Mouse (Mus musculus) left cerebral cortex, postnatal 10 days (tissue): ENCODE data around the gene Inca1. TPM values are rescaled to one million over a fixed set of nuclear protein-coding genes. Genes with fewer than 3 reads are reported as not detected.
A peak's percentile ranks its signal among the peaks of the same experiment; 100 is the strongest.

ENCODE experiments used
- DNase-seq, 2 experiments: peaks; one replicate each; pipeline ENCODE4 v3.0.0; 2021 to 2022; ENCODE audit warnings: low spot score in 2 of 2, mixed read lengths in 1 of 2; ENCODE audit errors: extremely low spot score in 1 of 2
- intact Hi-C: fragments of 180-260 bp; cut with DNase I; formaldehyde crosslinking; loops from one replicate; pipeline ENCODE4 v1.15.1; 2025
- total RNA-seq, 2 experiments: library from RNA; stranded (reverse); gene quantifications; 2 replicates each; pipeline ENCODE4 v1.2.3; 2021

Gene Inca1
- total RNA-seq: 1 to 10 TPM; 1.2 to 2.0 TPM

GRCm38 (mm10) chr11:70699722-70700556 is at the start of gene Inca1, which contains the start of gene Kif1c:
Inca1 (minus strand) TSS chr11:70700155.
Kif1c (plus strand) TSS chr11:70700548.
- intact Hi-C loops: loop anchor here (2.0 kb wide), 1 partner anchor 55 kb away; no protein-coding TSS in a partner anchor
- DNase-seq: peak; percentile 91 to 95

- intact Hi-C loops: no loop called here
- DNase-seq: no peak
These were observed 48.1 kb upstream of the Inca1 start for GRCm38 (mm10) chr11:70747876-70748545.

DNA sequence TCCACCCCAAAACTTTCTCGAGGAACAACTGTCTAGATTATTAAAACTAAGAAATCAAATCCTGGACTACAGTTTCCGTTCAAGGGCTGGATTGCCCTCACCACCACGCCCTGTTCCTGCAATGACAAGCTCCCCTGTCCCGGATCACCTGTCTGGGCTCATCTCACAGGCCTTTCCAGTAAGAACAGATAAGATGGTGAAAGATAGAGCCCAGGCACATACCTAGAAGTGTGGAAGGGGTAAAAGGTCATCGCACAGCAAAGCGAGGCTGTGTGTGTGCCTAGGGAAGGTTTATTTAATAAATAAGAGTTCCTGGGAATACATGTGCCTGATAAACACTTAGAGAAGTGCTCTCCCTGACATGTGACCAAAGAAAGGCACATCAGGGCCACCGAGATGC is 45.7 kb upstream of the Inca1 start:
- DNase-seq: no peak
- intact Hi-C loops: no loop called here

DNA sequence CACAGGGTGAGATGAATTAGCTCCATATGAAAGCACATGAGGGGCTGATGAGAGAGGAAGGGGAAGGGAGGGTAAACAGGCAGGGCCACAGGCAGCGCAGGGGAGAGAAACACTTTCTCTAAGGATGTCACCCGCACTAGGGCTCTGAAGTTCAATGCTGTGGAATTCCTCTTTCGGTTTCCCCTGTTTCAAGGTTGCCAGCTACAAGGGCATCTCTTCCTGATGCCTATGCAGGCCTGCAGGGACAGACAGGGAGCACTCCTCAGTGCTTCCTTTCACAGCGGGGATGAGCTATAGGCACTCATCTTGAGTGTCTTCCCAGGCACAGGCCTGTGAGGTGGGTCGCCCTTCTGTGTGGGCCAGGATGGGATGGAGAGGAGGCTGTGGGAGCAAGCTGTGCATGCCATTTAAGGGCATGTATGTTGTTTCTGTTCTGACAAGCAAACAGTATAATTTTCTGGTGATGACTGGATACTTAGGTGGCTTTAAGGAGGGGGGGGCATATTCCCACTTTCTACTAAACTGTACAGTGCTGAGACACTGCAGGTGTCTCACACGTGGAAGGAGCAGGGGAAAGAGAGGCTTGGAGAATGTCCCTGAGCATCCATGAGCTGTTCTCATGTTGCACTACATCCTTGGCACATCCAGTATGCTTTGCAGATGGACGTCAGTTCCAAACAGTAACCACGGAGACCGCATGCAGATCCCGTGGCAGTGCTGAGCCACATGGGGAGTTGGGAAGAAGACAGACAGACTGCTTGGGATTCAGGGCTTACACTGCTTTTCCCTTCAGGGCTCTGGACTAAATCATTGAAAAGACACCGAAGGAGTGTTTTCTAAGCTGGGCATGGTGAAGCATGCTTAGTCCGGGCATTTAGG is 42.9 kb upstream of the Inca1 start:
- no peak for DNase-seq
- intact Hi-C loops: no loop called here

DNA sequence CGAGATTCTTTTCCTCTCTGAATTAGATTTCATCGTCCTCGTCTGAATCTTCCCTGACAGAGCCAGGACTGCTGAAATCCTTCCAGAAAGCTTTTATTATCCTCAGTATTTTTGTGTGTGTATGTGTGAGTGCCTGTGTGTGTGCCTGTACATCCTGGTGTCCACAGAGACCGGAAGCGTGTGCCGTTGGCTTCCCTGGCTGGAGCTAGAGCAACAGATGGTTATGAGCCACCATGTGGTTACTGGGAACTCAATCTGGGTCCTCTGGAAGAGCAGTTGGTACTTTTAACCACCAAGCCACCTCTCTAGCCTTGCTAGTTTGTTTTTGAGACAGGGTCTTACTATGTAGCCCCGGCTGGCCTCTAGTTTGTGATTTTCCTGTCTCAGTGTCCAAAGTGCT is 42.2 kb upstream of the Inca1 start:
- intact Hi-C loops: no loop called here
- DNase-seq: no peak

DNA sequence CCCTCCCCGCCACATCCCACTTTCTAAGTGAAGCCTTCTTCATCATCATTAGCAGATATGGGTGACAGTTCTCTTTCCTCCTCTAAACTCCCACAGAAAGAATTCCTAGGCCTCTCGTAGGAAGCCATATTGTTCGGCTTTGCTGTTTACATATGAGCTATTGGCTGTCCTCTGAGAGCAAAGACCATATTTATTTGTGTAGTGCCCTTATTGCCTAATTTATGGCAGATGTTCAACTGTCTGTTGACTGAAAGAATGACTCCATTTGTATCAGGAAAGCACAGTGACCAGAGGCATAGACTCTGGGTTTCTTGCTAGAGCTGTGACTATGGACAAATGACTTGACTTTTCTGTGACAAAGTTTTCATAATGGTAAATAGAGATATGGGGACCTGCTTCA is 41.6 kb upstream of the Inca1 start:
- intact Hi-C loops: no loop called here
- DNase-seq: no peak

- intact Hi-C loops: no loop called here
- DNase-seq: no peak
These were observed 37.8 kb upstream of the Inca1 start for GRCm38 (mm10) chr11:70737749-70738148.

DNA sequence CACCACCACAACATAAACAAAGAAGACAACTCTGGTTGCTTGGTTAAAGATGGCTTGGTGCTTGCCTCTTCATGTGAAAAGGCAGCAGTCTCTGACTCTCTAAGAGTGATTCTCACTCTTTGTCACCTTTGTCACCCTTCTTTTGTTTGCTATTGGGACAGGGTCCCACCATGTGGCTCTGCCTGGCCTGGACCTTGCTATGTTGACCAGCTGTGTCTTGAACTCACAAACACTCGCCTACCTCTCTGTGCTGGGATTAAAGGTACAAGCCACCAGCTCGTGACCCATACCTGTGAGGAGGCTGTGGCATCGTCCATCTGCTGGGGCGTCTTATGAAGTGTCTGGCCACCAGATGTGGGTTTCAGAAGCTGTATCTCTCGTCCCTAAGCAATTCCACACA is 33.3 kb upstream of the Inca1 start:
- no peak for DNase-seq
- intact Hi-C loops: no loop called here

- intact Hi-C loops: no loop called here
- DNase-seq: peak in 1 of 2 experiments; percentile 77
These were observed 31.2 kb upstream of the Inca1 start for GRCm38 (mm10) chr11:70731178-70731577.

DNA sequence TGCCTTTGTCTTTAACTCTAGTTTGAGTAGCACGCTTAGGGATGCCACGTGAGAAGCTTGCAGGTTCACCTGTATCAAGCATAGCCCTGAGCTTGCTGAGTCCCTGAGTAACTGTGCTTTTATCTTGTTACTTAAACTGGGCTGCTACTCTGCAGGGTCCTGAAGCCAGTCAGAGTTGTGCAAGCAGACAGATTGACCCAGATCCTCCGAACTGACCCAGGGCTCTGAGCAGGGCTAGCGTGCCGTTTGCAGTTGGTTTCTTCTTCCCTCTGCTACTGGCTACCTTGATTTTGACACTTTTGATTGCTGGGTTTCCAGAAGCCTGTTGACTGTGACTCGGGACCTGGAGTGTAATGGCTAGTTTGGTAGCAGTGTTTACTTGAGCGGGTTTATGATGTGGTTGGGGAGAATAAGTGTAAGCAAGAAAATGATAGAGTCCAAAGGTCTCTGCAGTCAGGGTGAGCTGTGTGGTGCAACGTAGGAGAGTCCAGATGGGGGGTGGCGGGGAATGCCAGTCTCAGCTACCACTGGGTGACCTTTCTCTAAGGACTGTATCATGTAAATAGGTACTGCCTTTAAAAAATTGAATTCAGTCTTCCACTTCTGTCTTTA is 30.6 kb upstream of the Inca1 start:
- no peak for DNase-seq
- intact Hi-C loops: no loop called here

GRCm38 (mm10) chr11:70727385-70727784 is 27.4 kb upstream of the Inca1 start:
- intact Hi-C loops: no loop called here
- DNase-seq: no peak

DNA sequence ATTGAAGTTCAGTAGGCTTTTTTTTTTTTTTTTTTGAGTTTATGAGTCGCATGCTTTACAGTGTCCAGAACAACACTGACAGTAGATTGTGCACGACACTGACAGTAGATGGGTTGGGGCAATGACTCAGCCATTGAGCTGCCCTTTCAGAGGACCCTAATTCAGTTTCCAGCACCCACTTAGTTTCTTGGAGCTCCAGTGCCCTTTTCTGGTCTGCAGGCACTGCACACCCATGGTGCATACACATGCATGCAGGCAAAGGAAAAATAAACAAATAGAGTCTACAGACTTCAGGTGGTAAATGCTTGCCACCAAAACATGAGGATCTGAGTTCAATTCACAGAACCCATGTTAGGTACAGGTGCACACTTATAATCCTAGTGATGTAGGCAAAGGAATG is 26.6 kb upstream of the Inca1 start:
- DNase-seq: no peak
- intact Hi-C loops: no loop called here

DNA sequence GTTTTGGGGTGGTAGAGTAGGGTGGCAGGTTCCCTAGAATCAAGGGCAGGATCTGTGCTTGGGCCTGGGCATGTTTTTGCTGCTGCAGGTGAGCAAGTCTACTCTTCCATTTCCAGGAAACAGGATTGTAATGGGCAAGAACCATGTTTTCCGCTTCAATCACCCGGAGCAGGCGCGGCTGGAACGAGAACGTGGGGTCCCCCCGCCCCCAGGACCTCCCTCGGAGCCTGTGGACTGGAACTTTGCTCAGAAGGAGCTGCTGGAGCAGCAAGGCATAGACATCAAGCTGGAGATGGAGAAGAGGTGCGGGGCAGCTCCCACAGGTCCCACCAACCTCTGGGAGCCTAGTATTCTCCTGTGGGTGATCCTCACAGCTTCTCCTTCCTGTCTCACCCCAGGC is 24.8 kb upstream of the Inca1 start:
- no peak for DNase-seq
- intact Hi-C loops: no loop called here

DNA sequence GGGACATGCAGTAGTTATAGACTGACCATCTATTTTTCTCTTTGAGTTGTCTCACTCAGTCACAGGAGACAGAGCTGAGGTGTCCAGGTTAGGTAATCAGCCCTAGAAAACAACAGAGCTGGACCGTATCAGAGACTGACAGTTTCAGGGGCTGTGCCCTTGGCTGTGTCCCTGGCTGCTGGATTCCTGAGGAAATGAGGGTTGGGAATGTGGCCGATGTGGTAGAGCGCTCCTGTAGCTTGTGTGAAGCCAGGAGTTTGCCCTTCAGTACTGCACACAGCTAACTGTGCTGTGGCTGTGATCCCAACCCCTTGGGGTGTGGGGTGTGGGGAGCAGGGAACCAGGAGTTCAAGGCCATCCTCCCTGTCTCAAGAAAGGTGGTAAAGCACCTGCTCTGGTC is 21.1 kb upstream of the Inca1 start:
- no peak for DNase-seq

DNA sequence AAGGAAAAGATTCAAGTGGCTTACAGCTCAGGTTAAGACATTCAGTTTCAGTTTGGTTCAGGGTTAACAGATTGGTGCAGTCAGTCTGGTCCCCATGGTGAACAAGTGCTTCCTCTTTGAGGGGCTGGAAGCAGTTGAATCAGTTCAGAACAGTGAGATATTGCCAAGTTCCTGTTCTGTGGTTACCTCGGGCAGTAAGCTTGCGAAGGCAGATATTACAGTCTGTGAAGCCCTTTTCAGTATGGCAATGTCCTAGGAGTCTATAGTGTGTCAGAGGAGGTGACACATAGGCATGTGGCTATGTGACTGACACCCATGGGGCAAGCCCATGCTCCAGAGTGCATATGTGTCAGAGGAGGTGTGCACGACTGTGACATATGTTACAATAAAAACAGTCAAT is 20.6 kb upstream of the Inca1 start:
- DNase-seq: no peak

More for the DNA sequence above, 21.1 kb upstream of the Inca1 start:
- intact Hi-C loops: no loop called here

GRCm38 (mm10) chr11:70718481-70718880 is 18.5 kb upstream of the Inca1 start:
- intact Hi-C loops: no loop called here
- no peak for DNase-seq

More for the DNA sequence above, 20.6 kb upstream of the Inca1 start:
- intact Hi-C loops: no loop called here

GRCm38 (mm10) chr11:70715832-70716231 is 15.9 kb upstream of the Inca1 start:
- intact Hi-C loops: no loop called here

DNA sequence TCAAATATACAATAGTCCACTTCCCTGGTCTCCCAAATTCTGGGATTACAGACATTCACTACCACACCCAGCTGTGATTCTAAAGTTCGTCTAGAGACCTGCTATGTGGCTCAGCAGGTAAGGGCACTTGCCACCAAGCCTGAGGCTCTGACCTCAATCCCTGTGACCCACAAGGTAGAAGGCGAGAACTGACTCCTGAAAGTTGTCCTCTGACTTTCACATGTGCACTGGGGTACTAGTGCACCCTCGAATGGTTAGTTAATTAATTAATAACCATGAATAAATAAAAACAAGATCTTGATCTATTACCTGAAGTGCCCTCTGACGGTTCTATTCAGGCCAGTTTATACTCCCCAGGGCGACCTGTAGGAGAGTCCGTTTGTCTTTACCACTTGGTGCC is 13.3 kb upstream of the Inca1 start:
- intact Hi-C loops: no loop called here
- DNase-seq: no peak

More at GRCm38 (mm10) chr11:70715832-70716231, 15.9 kb upstream of the Inca1 start:
- DNase-seq: no peak

DNA sequence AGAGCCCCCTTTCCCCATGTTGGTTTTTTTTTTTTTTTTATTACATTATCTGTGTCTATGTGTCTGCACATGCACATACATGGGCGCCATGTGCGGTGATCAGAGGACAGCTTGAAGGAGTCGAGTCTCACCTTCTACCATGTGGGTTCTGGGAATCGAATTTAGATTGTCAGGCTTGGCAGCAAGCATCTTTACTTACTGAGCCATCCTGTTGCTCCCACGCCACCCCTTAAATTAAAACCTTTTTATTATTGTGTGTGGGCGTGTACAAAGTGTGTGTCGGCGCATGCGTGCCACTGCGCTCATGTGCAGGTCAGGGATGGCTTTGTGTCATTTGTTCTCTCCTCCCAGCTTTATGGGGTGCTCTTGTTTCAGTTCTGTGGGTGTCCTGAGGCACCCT is 11.1 kb upstream of the Inca1 start:
- DNase-seq: no peak
- intact Hi-C loops: no loop called here
